Mouse (Mus musculus): ENCODE data around the gene Dirc2. TPM values are rescaled to one million over a fixed set of nuclear protein-coding genes. Genes with fewer than 3 reads are reported as not detected.
A peak's percentile ranks its signal among the peaks of the same experiment; 100 is the strongest.

Gene Dirc2
- total and polyA plus RNA-seq, 2 experiments from 2014 or later: 15.3 to 39.8 TPM

DNA sequence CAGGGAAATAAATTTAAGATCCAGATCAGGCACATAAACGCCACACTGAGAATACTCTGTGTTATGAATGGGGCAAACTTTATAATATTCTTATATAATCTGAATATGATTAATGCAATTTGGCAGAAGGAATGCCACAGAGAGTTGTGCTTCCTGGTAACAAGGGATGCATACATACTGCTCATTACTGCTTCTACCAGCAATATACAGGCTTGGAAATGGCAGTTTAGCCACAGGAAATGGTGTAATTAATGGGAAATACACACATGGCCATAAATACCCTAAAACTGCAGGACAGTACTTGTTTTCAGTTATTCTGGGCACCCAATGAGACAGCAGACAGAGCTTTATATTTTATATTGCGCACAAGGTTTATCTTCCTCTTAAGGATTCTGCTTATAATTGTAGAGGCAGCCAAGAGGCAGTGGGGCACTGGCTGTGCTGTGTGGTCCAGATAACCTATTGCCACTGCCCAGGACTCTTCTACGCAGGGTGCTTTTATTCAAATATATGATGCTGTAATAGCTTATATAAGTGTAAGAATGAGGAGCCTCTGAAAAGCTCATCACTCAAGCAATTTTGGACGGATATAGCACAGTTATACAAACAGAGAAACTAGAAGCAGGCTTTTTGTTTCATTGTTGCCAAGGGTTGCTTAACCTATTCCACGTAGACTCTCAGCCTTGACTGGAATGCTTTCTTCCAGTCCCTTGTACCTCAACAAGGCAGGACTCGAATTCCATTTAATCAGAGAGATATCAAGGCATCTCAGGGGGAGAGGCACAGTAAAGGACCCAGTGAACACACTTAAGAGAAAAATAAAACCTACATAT lies 13.4 kb downstream of the Dirc2 start:
- no peak overlapping the region for H3K4me3 ChIP-seq (ENCODE audit: low read depth, low read length)
- ATAC-seq (ENCODE audit: insufficient read depth, low read depth) (no peak), DNase-seq (ENCODE audit: low spot score) (no peak)
- H3K4me2 ChIP-seq (ENCODE audit: low read depth, low read length): 0 out of 2 replicates have a peak overlapping the region, but pooled peaks have one; percentile 6
- H3K4me1 ChIP-seq (ENCODE audit: control insufficient read depth, insufficient read depth): peaks cover 5% of the 10 kb centered on the region; the same call in 1 of the 2 replicates
- H3K9ac ChIP-seq (replicated peaks; ENCODE audit: low read depth, low read length): no peak overlapping the region
- TF ChIP-seq EP300 (IDR thresholded peaks at IDR 0.05; ENCODE audit: low read depth) (no peak), CTCF (IDR thresholded peaks at IDR 0.05; ENCODE audit: low read depth) (no peak)
- H3K27ac ChIP-seq (ENCODE audit: low read depth): no peak overlapping the region
- no peaks in the 10 kb centered on the region for H3K36me3 ChIP-seq (replicated peaks; ENCODE audit: control insufficient read depth, insufficient read depth, low read length)
- no peaks in the 10 kb centered on the region for H3K9me3 ChIP-seq (replicated peaks; ENCODE audit: control insufficient read depth, low read length)
- WGBS: 69% methylated on average over 6 of the region's 6 CpGs
- H3K27me3 ChIP-seq (ENCODE audit: control insufficient read depth, insufficient read depth, low read length): no peaks in the 10 kb centered on the region

DNA sequence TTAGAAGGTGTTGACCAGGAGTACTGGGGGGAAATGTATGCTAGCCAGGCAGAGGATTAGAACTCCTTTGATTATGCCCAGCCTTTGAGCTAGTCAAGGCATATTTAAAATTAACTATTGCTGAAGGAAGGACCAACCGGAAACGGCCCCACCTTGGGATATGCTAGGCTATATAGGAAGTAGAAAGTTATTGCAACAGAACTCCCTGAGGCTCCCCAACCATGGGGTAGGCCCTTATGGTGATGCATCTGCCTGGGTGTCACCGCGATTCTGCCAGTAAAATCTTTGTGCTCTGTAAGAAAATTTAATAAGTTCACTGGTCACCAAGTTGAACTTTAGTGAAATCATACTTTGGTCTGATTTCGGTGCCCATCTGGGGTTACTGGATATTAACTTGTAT lies 15.2 kb downstream of the Dirc2 start:
- Histone ChIP-seq H3K27ac (ENCODE audit: low read depth) (no peak overlapping the region), H3K9me3 (replicated peaks; ENCODE audit: control insufficient read depth, low read length) (no peaks in the 10 kb centered on the region), H3K36me3 (replicated peaks; ENCODE audit: control insufficient read depth, insufficient read depth, low read length) (no peaks in the 10 kb centered on the region), H3K27me3 (ENCODE audit: control insufficient read depth, insufficient read depth, low read length) (no peaks in the 10 kb centered on the region), H3K4me1 (ENCODE audit: control insufficient read depth, insufficient read depth) (peaks cover 5% of the 10 kb centered on the region; the same call in 1 of the 2 replicates), H3K4me2 (ENCODE audit: low read depth, low read length) (no peak overlapping the region), H3K4me3 (ENCODE audit: low read depth, low read length) (no peak overlapping the region), H3K9ac (replicated peaks; ENCODE audit: low read depth, low read length) (no peak overlapping the region)
- no peak for DNase-seq (ENCODE audit: low spot score)
- WGBS: 89% methylated on average over 5 of the region's 5 CpGs
- TF ChIP-seq EP300 (IDR thresholded peaks at IDR 0.05; ENCODE audit: low read depth): no peak
- TF ChIP-seq CTCF (IDR thresholded peaks at IDR 0.05; ENCODE audit: low read depth): no peak
- ATAC-seq (ENCODE audit: insufficient read depth, low read depth): no peak

DNA sequence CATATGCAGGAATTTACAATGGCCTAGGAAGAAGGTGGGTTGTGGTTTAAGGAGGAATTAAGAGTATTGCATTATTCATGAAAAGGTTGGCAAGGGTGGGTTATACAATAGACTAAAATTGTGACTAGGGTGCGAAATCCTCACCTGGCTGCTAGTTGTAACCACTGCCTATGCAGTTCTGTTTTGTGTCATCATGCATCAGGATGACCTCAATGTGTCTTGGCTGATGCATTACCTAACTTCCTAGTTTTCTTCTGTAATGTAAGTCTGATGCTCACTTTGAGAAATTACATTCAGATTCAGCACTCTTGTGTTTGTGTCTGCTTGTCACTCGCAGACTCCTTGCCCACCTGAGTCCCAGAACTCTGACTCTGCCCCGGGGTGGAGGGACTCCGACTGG lies 17.3 kb downstream of the Dirc2 start:
- Histone ChIP-seq H3K4me2 (ENCODE audit: low read depth, low read length) (no peak overlapping the region), H3K9ac (replicated peaks; ENCODE audit: low read depth, low read length) (no peak overlapping the region), H3K27ac (ENCODE audit: low read depth) (no peak overlapping the region), H3K4me1 (ENCODE audit: control insufficient read depth, insufficient read depth) (peaks cover 16% of the 10 kb centered on the region), H3K9me3 (replicated peaks; ENCODE audit: control insufficient read depth, low read length) (no peaks in the 10 kb centered on the region), H3K4me3 (ENCODE audit: low read depth, low read length) (no peak overlapping the region), H3K36me3 (replicated peaks; ENCODE audit: control insufficient read depth, insufficient read depth, low read length) (no peaks in the 10 kb centered on the region), H3K27me3 (ENCODE audit: control insufficient read depth, insufficient read depth, low read length) (no peaks in the 10 kb centered on the region)
- 85% methylated on average over 4 of the region's 4 CpGs for WGBS
- DNase-seq (ENCODE audit: low spot score) (no peak), ATAC-seq (ENCODE audit: insufficient read depth, low read depth) (no peak)
- TF ChIP-seq EP300 (IDR thresholded peaks at IDR 0.05; ENCODE audit: low read depth) (no peak), CTCF (IDR thresholded peaks at IDR 0.05; ENCODE audit: low read depth) (no peak)

DNA sequence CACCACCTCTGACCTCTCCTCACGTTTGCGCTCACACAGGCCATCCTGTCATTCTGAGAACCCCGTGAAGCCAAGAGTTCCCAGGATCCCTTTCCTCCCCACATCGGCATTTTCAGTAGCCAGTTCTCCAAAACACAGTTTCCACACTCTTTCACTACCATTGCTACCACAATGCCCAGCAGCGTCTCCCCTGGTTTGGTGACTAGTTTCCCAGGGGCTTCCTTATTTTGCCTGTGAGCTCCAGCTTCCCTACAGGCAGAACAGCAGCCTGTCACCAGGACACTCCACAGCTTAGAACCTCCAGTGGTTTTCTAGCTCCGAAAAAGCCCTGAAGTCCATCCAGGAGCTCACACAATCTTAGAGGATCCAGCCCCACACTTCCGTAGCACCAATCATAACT lies 19.8 kb downstream of the Dirc2 start:
- ATAC-seq (ENCODE audit: insufficient read depth, low read depth) (no peak), DNase-seq (ENCODE audit: low spot score) (no peak)
- H3K9me3 ChIP-seq (replicated peaks; ENCODE audit: control insufficient read depth, low read length): no peaks in the 10 kb centered on the region
- H3K36me3 ChIP-seq (replicated peaks; ENCODE audit: control insufficient read depth, insufficient read depth, low read length): no peaks in the 10 kb centered on the region
- TF ChIP-seq EP300 (IDR thresholded peaks at IDR 0.05; ENCODE audit: low read depth): no peak
- no peak for TF ChIP-seq CTCF (IDR thresholded peaks at IDR 0.05; ENCODE audit: low read depth)
- no peaks in the 10 kb centered on the region for H3K27me3 ChIP-seq (ENCODE audit: control insufficient read depth, insufficient read depth, low read length)
- H3K27ac ChIP-seq (ENCODE audit: low read depth): no peak overlapping the region
- H3K4me3 ChIP-seq (ENCODE audit: low read depth, low read length): no peak overlapping the region
- no peak overlapping the region for H3K9ac ChIP-seq (replicated peaks; ENCODE audit: low read depth, low read length)
- WGBS: 75% methylated on average over 7 of the region's 7 CpGs
- no peak overlapping the region for H3K4me2 ChIP-seq (ENCODE audit: low read depth, low read length)
- H3K4me1 ChIP-seq (ENCODE audit: control insufficient read depth, insufficient read depth): peaks cover 17% of the 10 kb centered on the region

GRCm38 (mm10) chr16:35748237-35748603 lies 20.9 kb downstream of the Dirc2 start:
- Histone ChIP-seq H3K4me2 (ENCODE audit: low read depth, low read length) (no peak overlapping the region), H3K27ac (ENCODE audit: low read depth) (no peak overlapping the region), H3K36me3 (replicated peaks; ENCODE audit: control insufficient read depth, insufficient read depth, low read length) (no peaks in the 10 kb centered on the region), H3K4me1 (ENCODE audit: control insufficient read depth, insufficient read depth) (peaks cover 17% of the 10 kb centered on the region), H3K9me3 (replicated peaks; ENCODE audit: control insufficient read depth, low read length) (no peaks in the 10 kb centered on the region), H3K4me3 (ENCODE audit: low read depth, low read length) (no peak overlapping the region), H3K9ac (replicated peaks; ENCODE audit: low read depth, low read length) (no peak overlapping the region), H3K27me3 (ENCODE audit: control insufficient read depth, insufficient read depth, low read length) (no peaks in the 10 kb centered on the region)
- ATAC-seq (ENCODE audit: insufficient read depth, low read depth) (no peak), DNase-seq (ENCODE audit: low spot score) (no peak)
- TF ChIP-seq CTCF (IDR thresholded peaks at IDR 0.05; ENCODE audit: low read depth): no peak
- TF ChIP-seq EP300 (IDR thresholded peaks at IDR 0.05; ENCODE audit: low read depth): no peak
- WGBS: 89% methylated on average over 7 of the region's 7 CpGs
